Mouse (Mus musculus) retina, postnatal 7 days (tissue): ENCODE results near the gene Drd3.

Experiments used
- DNase-seq: peaks from one replicate; pipeline ENCODE4 v3.0.0-alpha.2; 2012; ENCODE audit warnings: low read depth, low spot score

The Drd3 gene

GRCm38 (mm10) chr16:43753751-43754150, at the start of gene Drd3:
TSS of gene Drd3 (plus strand) at chr16:43754026.
- DNase-seq: no peak

- DNase-seq: no peak
These were observed 45.3 kb upstream of the Drd3 start for GRCm38 (mm10) chr16:43708335-43709061.

GRCm38 (mm10) chr16:43709062-43709413, 44.8 kb upstream of the Drd3 start:
- DNase-seq: no peak

GRCm38 (mm10) chr16:43709432-43710133, 44.2 kb upstream of the Drd3 start:
- no peak for DNase-seq

GRCm38 (mm10) chr16:43710134-43710475, 43.7 kb upstream of the Drd3 start:
- DNase-seq: no peak

- no peak for DNase-seq
These were observed 43.2 kb upstream of the Drd3 start for GRCm38 (mm10) chr16:43710651-43711050.

- DNase-seq: no peak
These were observed 42.5 kb upstream of the Drd3 start for GRCm38 (mm10) chr16:43711361-43711760.

- DNase-seq: no peak
These were observed 29.4 kb upstream of the Drd3 start for GRCm38 (mm10) chr16:43724444-43724843.

GRCm38 (mm10) chr16:43729506-43730221, 24.2 kb upstream of the Drd3 start:
- no peak for DNase-seq

GRCm38 (mm10) chr16:43730281-43730680, 23.5 kb upstream of the Drd3 start:
- DNase-seq: no peak

GRCm38 (mm10) chr16:43732496-43732895, 21.3 kb upstream of the Drd3 start:
- no peak for DNase-seq

- no peak for DNase-seq
These were observed 20.9 kb upstream of the Drd3 start for GRCm38 (mm10) chr16:43732900-43733299.

GRCm38 (mm10) chr16:43737933-43738332, 15.9 kb upstream of the Drd3 start:
- no peak for DNase-seq

- DNase-seq: no peak
These were observed 12.9 kb upstream of the Drd3 start for GRCm38 (mm10) chr16:43740936-43741335.

GRCm38 (mm10) chr16:43748424-43748823, 5.4 kb upstream of the Drd3 start:
- no peak for DNase-seq

GRCm38 (mm10) chr16:43752900-43753299, 926 bp upstream of the Drd3 start:
- no peak for DNase-seq

GRCm38 (mm10) chr16:43772358-43772757, 18.5 kb downstream of the Drd3 start:
- no peak for DNase-seq

GRCm38 (mm10) chr16:43772766-43773165, 18.9 kb downstream of the Drd3 start:
- DNase-seq: no peak

- DNase-seq: no peak
These were observed 19.7 kb downstream of the Drd3 start for GRCm38 (mm10) chr16:43773506-43773905.

- no peak for DNase-seq
These were observed 23.1 kb downstream of the Drd3 start for GRCm38 (mm10) chr16:43776886-43777285.

- DNase-seq: no peak
These were observed 45.7 kb downstream of the Drd3 start for GRCm38 (mm10) chr16:43799541-43799940.

- DNase-seq: no peak
These were observed 46.4 kb downstream of the Drd3 start for GRCm38 (mm10) chr16:43800119-43800721.
